Mouse (Mus musculus) gastrocnemius, postnatal 4 days (tissue): ENCODE measurements at regions not wholly inside any gene's neighbourhood (a gene's known extent, or its start where the extent isn't known, plus 50 kb on each side); places are given as distances from the start of the nearest gene placed in this dataset.
A peak's percentile ranks its signal among the peaks of the same experiment; 100 is the strongest.

ENCODE experiments used
- DNase-seq, 2 experiments: peaks; one replicate each; pipeline ENCODE4 v3.0.0; 2021 to 2022; ENCODE audit warnings: low spot score in 2 of 2, mixed read lengths in 2 of 2

DNA sequence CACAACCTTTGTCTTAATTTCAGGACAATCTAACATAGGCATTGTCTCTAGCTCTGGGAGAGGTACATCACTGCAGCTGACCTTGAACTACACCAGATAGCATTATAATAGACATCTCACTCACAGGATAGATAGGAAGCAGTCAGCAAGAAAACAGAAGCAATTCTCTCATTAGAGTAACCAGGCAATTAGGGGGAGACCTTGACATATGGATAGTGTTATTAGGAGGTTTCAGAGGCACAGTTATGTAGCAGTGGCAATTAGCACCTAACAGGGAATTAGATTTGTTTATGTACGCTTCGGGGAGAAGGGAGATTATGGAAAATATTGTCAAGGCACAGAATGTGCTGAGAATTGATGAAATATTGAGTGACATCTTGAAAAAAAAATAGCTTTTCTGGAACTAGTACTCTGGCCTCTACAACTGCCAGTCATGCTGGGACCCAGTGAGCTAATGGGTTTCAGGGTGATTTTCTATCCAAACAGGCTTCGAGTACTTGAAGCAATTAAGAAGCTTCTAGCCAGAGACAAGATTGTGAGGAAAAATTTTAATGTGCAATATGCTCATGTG, 216.8 kb upstream of the Aco1 start:
- DNase-seq = no peak

DNA sequence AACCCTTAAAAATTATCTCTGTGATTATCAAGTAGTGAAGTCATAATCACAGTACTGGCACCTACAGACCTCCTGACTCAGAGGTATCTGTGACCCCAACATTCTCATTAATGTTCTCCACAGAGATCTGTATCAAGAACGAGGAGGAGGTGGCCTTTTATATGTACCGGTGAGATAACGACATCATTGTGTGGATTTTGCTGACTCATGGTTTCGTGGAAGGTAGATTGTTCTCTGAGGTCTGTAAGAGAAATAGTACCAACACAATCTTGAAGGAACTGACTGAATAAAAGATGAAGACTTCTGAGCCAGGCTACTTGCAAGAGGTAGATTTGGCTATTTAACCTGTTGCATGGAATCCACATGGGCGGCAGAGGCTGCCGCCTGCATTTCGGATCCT, 216.3 kb upstream of the Aco1 start:
- DNase-seq = no peak

DNA sequence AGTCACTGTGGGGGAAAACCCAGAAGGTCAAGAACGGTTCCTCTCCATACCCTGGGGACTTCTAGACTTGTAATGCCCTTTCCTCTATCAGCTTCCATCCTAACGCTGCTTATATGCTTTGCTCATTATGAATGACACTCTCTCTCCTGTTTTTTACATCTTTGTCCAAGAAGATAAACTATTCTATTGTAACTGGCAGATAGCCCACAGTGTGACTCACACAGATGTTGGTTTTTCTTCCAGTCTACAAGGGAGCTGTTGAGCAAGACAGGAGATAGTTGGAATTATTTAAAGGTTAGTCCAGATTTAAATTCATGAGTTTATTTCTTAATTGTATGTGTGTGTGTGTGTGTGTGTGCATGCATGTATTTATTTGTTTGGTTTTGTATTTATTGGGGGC, 214.4 kb upstream of the Aco1 start:
- no peak for DNase-seq

DNA sequence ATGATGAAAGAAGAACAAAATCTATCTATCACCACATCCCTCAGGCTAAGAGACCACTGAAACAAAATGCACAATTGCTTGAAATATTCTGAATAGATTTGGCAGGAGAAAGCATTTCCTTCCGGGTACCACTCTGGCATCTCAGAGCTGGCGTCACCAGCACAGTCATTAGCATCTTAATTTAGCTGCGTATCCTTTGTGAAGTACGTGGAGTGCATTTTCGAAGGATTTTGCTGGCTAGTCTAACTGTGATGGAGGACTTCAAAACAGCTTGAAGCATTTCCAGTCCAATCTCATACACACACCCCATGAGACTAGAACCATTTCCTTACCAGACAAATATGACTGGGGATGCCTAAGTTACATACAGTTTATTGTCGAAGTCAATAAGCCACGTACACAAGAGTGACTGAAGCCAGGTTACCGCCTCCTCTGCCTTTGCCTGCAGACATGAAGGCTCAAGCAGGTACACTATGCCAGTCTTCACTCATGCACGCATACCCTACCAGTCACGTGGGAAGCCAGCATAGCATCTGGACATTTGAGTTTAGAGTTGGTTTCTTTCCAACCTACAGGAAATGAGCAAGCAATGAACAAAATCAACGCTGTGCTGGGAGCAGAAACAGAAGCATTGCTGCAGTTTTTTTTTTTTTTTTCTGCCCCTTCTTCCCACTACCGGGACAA, 208.7 kb upstream of the Aco1 start:
- no peak for DNase-seq

DNA sequence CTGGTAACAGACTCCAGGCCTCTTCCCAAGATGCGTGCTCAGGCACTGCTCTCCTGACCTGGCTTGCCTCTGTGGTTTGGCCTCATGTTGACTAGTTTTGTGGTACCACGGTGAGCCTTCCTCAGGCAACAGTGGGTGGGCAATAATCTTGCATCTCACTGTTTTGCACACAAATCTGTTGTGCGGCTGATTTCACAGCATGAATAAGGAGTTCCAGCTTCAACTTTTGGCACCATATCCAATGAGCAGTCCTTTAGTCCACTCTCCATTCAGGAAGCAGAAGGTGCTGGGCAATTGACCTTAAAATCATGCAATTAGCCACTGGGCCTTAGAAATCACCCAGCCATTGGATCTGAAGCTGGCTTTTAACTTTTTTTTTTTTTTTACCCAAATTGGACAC, 184.2 kb upstream of the Aco1 start:
- no peak for DNase-seq

DNA sequence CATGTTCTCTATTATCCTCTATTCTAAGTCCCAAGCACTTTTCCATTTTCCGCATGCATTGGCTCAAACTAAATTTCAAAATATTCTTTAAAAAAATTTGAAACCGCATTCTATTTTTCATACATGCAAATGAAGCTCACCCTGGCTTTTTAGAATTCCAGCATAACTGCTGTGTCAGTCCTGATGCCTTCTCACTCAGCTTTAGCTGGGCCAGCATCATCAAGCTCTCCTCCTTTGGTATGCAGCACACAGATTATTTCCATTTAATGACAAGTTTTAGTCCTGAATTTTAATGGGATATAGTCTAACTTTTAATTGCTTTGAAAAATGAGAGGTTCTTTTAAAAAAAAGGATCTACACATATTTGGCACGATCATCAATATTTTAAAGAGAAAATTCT, 174.9 kb upstream of the Aco1 start:
- DNase-seq = no peak

DNA sequence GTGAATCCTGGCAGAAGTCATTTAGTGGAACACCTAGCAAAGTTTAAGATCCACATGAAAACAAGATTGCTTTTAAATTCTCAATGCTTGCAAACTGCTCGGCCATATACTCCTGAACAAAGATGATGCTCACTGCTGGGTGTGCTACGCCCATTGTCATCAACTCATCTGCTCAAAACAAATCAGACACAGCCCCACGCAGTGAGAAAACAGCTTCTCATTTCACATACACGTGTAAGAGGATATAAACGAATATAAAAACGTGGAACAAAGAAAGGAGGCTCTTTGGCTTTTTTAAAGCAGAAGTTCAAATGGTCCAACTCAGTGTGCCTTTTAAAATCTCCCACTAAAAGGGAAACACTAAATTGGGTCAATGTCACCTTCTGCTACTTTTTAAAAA, 151.5 kb upstream of the Aco1 start:
- no peak for DNase-seq

DNA sequence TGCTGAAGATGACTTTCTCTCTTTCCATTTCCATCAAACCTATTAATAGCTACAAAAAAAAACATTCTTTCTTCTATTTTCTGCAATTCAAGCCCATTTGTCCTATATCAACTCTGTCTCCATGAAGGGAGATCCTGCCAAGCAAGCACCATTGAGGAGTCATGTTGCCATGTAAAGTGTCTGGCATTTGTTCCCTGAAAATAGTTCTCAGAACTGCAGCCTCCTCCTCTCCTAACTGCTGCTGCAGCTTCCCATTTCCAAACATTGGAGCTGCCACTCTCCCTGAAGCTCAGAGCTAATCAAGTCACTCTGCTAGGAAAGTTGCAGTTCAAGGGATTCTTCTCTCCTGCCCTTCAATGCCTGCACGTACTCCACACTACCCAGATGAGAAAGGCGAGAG, 151.0 kb upstream of the Aco1 start:
- DNase-seq = no peak

DNA sequence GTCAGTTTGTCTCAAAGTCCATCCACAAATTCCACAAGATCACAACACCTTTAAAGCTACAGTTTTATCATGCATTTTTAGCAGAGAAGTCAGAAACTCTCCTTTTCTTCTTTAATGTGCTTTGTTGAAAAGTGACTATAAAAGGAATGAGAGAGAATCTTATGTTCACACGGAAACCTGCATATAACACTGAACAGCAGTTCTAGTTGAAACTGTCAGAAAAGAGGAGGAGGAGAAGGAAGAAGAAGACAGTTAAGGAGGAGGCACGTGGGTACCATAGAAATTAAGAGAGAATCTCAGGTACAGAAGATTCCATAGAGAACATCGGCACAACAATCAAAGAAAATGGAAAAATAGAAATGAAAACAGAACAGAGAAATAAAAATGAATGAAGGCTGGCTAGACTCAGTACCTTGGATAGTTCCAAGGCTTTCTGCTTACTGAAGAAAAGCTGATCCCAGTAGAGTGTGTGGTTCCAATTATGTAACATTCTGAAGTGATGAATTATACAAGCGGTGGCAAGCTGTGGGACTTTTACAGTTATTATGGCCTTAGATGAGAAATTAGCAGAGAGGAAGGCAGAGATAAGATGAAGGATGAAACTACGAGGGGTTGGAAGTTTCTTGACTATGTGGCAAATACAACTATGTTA, 144.0 kb upstream of the Aco1 start:
- no peak for DNase-seq

DNA sequence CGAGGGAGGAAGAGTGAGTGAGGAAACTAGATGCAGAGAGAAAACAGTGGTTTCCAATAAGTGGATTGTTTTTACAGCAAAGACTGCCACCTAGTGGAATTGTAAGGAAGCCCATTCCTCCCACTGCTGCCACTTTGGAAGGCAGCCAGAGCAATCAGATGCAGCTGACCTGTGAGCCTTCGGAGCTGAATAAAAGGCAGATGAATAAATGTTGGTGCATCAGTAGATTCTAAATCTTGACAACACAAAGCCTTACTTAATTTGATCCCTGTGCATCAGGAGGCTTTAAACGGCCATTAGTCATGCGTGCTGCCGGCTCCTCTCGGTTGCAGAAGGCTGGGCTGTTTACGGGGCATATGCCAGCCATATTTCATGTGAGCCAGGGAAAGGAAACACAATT, 128.2 kb upstream of the Aco1 start:
- DNase-seq = peak; percentile 30 to 66

DNA sequence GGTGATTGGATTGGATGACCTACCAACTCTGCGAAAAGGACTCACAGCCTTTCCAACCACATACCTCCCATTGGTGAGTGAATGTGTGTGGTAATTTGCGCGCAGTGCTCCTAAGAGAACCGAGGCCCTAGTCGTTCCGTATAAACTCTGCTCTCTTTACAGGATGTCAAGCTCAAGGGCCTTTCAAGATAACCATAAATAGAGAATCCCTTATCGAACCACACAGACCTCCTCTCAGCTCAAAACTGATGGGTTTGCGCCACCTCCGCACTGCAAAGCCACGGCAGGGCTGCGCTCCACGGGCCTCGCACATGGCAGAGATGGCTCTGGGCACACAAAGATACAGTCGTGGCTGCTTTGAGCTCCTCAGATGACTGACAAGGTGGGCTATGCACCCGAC, 126.0 kb upstream of the Aco1 start:
- no peak for DNase-seq

DNA sequence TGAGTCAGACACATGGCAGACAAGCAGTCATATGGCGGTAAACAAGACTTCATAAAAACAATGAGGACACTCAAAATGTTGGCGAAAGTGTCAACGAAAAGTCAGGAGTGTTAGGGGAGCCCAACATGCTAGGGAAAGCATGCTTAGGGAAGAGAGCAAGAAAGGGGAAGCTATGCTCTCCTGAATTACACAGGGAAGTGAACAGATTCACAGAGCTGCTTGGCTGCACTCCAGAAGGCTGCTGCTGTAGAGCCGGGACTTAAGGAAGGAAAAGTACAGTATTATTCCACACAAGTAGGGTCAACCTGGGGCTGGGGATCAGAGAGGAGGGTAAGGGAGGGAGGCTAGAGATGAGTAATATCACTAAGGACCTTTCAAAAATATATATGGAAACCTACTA, 124.7 kb upstream of the Aco1 start:
- DNase-seq = peak in 1 of 2 experiments; percentile 10

DNA sequence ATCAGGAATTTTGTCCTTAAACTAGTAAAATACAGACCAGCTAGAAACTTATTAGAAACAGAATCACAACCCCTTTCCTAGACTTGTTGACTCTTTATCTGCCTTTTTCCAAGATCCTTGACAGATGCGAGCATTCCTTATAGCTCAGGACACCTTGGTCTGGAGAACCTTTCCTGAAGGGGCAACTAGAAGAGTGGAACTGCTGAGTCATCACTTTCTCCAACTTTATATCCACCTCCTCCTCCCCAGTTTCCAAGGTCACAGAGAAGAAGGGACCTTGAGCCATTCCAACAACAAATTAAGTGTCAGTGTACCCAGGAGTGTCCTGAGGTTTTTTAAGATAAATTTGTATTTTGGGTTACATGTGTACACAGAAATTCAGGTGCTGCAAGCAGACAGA, 111.5 kb upstream of the Aco1 start:
- no peak for DNase-seq

DNA sequence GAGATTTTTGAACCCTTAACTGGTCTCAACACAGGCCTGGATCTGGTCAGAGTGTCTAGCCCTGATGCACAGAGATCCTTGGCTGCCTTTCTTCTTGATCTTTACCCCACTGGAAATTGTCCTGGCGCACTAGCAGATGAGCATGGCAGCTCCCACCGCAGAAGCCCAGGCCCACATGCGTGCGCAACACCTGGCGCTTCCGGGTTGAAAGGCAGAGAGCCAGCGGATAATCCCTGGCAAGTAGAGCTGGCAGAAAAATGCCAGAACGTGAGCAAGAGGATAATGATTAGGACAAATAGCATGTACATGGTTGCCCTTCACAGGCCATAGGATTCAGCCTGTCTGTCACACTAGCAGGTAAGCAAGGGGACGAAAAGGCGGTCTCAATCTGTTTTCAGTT, 95.0 kb upstream of the Aco1 start:
- no peak for DNase-seq

DNA sequence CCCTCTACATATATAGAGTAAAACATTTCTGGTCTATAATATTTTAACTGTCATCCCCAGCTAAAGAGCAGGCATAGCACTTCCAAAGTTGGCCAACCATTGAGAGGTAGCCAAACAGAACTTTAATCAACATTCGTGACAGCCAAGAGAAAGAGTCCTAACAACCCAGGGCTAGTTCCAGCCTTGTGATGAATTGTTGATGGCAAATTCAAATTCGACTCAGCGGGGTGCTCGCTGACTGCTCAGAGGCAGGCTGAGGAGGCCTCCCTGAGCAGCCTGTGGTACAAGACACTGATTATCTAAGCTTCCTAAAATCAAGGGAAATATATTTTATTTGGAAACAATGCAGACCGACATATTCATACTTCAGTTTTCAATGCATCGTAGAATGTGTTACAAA, 93.8 kb upstream of the Aco1 start:
- no peak for DNase-seq

DNA sequence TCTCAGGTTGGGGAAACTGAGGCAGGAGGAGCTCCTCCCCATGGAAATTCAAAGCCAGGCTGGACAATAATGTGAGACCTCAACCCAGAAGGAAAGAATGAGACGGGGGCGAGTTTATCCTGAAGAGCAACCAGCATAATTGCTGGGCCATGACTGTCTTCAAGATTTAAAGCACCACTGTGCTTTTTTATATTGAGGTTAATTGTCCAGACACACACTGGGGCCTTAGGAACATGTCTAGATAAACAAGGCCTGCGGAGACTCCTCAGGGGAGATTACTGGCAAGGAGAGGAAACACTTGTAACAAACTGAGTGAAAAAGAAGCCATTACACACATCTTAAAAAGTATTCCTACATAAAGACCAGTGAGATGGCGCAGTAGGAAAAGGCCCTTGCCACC, 91.0 kb upstream of the Aco1 start:
- DNase-seq = no peak

DNA sequence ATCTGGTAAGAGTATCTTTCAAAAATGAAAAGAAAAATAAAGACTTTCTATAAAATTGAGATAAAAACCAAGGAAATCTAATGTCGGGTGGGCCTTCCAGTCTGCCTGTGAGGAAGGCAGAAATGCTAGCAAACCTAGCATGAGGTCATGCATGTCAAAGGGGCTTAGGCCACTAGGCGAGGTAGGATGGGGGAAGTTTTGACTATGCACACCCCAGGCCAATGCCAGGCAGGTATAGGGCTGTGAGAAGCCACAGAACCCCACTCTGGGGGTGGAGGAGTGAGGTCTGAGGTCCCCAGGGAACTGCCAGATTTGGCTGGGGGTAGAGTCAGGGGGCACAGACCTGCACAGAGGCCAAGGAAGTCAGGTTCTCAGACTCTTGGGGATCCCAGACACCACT, 89.5 kb upstream of the Aco1 start:
- DNase-seq = no peak

DNA sequence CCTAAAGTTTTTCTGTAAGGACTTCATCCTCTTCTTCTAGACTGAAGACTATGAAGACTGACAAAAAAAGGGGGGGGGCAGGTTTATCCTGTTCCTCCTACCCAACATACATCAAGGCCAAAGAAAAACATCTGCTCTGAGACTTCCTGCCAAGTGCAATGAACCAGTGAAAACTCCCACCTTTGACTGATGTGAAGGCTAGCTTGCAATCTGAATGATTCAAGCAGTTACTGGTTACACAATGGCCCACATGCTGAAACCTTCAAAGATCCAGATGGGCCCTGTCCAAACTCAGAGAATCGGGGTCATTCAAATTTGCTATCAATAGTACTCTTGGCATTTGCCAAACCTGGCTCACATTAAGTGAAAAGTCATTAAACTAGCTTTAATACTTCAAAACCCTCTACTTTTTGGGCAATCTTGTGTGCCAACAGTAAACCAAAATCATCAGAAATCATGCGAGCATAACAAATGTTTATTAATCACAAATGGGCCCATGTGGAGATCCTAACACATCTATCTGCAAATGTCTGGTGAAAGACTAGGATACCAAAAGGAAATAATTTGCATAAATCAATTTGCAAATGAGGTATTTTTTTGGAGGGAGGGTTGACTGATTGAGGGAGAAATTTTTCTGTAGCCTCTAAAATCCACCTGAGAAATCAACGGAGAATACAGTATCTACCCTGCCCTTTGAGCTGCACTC, 79.0 kb upstream of the Aco1 start:
- DNase-seq = no peak

DNA sequence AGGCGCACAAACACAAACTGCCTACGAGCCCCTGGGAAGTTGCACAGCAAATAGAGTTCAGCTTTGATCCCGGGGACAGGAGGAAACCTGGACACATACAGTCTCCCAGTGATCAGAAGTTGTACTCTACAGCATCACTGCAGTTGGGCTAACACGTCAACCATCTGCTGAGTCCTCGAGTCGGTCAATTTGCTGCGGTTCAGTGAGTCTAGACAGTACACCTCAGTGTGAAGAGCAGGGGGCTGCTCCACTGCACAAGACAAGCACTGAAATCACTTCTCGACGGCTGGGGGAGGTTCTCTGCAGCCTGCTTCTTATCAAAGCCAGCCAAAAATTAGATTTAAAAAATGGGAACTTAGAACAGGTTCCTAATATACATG, 78.4 kb upstream of the Aco1 start:
- DNase-seq = no peak

DNA sequence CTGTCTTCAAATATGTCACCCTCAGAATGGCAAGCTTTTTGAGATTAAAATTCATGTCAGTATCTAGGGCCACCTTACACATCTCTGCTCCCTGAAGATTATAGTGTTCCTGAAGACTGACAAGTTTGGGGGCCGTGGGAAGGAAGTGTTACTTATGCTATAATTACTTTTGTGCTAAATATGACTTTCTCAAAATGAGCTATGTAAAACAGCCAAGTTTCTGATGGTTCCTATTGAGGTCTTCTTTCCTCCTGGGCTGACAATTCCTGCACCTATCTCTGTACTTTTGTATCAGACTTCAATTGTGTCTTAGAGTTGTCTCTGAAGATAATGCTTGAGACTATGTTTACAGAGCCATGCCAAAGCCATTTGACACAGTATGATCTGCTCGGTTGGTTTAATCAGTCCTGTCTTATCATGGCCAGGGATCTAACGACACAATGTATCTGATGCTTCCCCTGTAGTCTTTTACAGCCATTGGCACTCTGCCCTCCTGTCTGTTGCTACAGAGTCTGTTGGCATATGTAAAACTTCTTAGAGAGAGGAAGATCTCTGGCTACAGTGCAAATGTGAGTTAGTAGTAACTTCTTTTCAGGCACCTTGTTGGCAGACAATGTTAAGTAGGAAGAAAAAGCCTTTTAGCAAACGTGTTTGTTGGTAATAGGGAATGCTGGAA, 71.8 kb upstream of the Aco1 start:
- no peak for DNase-seq

DNA sequence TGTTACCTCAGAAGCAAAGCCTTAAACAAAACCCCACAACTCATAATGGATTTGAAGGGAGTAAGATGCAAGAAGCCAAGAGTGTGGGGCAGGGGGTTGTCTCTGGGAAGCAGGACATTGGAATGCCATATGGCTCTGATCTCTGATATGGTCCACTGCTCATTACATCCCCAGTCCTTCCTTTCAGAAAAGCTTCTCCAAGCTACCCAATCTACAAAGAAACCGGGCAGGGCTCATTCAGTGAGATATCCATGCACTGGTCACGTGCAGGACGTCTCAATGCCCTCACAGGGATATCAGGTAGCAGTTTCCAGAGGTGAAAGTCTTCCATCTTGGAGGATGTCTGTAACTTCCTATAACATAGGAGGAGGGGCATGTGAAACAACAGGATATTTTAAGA, 61.8 kb upstream of the Aco1 start:
- DNase-seq = no peak

DNA sequence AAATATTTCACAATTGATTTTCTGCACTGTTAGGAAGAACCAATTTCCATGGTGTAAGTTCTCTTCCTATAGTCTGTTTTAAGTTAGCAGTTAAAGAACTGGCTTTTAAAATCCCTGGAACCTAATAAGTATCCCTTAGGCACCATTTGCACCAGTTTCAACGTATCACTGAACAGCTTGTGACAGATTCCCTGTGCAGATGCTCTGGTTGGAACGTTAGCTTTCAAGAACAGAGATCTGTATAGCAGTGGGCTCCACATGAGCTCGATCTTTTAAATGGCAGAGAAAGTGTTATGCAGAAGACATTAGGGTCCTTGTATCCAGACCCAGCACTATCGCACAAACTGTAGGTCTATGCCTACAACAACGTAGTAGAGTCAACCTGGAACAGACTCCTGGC, 52.6 kb upstream of the Aco1 start:
- no peak for DNase-seq
